Mouse (Mus musculus) heart, embryonic 11.5 days (tissue): ENCODE measurements at regions not wholly inside any gene's neighbourhood (a gene's known extent, or its start where the extent isn't known, plus 50 kb on each side); places are given as distances from the start of the nearest gene placed in this dataset.

Source experiments
- ATAC-seq: fragments of 200-750 bp; cut with Nextera tagmentation; replicated peaks from 2 replicates; pipeline ENCODE4 v1.8.0; 2017; ENCODE audit warnings: moderate library complexity; ENCODE audit not compliant: insufficient number of reproducible peaks, low FRiP score, low TSS enrichment
- H3K27ac ChIP-seq: fragments of 300-500 bp; sonication (generic); 2 replicates; pipeline ENCODE4 v1.5.1; 2014; ENCODE audit warnings: mild to moderate bottlenecking, low read depth, low read length
- H3K27me3 ChIP-seq: fragments of 300-500 bp; sonication (generic); 2 replicates; pipeline ENCODE4 v1.6.1; 2014; ENCODE audit warnings: mild to moderate bottlenecking, low read length, mixed read lengths; ENCODE audit not compliant: control insufficient read depth, insufficient read depth
- H3K36me3 ChIP-seq: fragments of 300-500 bp; sonication (generic); 2 replicates; pipeline ENCODE4 v1.6.1; 2014; ENCODE audit warnings: mild to moderate bottlenecking, low read length, moderate library complexity, mixed read lengths; ENCODE audit not compliant: control insufficient read depth, insufficient read depth
- H3K4me1 ChIP-seq: fragments of 300-500 bp; sonication (generic); 2 replicates; pipeline ENCODE4 v1.6.1; 2014; ENCODE audit warnings: low read length; ENCODE audit not compliant: control insufficient read depth, insufficient read depth
- H3K4me2 ChIP-seq: fragments of 300-500 bp; sonication (generic); 2 replicates; pipeline ENCODE4 v1.6.1; 2014; ENCODE audit warnings: mild to moderate bottlenecking, moderate library complexity
- H3K4me3 ChIP-seq: fragments of 300-500 bp; sonication (generic); 2 replicates; pipeline ENCODE4 v1.5.1; 2014; ENCODE audit warnings: low read depth, low read length
- H3K9ac ChIP-seq: fragments of 300-500 bp; sonication (generic); 2 replicates; pipeline ENCODE4 v1.6.1; 2014; ENCODE audit warnings: mild to moderate bottlenecking, low read depth, low read length, moderate library complexity
- H3K9me3 ChIP-seq: fragments of 300-500 bp; sonication (generic); replicated peaks from 2 replicates; pipeline ENCODE4 v1.6.1; 2016; ENCODE audit warnings: low read length; ENCODE audit not compliant: control insufficient read depth
- WGBS: fragments of 180-500 bp; shearing (Covaris S2); extraction: QIAGEN DNeasy Blood & Tissue Kit; methylation state at CpG from one replicate; pipeline ENCODE4 v1.1.7; 2014; ENCODE audit not compliant: insufficient replicate concordance; 5-methylcytosine and 5-hydroxymethylcytosine counted together

- no peak for ATAC-seq
- WGBS = 86% methylated on average over 12 of the region's 12 CpGs
- no peak overlapping the region for H3K4me3 ChIP-seq
Measured at GRCm38 (mm10) chr3:38131176-38131886, 353.3 kb downstream of the Ankrd50 start.

GRCm38 (mm10) chr3:38130088-38130487 lies 354.6 kb downstream of the Ankrd50 start:
- WGBS = 79% methylated on average over 1 of the region's 1 CpGs
- no peaks in the 10 kb centered on the region for H3K4me1 ChIP-seq
- no peaks in the 10 kb centered on the region for H3K36me3 ChIP-seq
- H3K4me2 ChIP-seq = no peak overlapping the region
- ATAC-seq = no peak
- H3K27ac ChIP-seq = no peak overlapping the region
- no peaks in the 10 kb centered on the region for H3K27me3 ChIP-seq
- H3K4me3 ChIP-seq = no peak overlapping the region
- H3K9ac ChIP-seq = no peak overlapping the region
- H3K9me3 ChIP-seq = no peaks in the 10 kb centered on the region

More at GRCm38 (mm10) chr3:38131176-38131886, 353.3 kb downstream of the Ankrd50 start:
- Histone ChIP-seq H3K9ac (no peak overlapping the region), H3K4me1 (no peaks in the 10 kb centered on the region), H3K27me3 (no peaks in the 10 kb centered on the region), H3K4me2 (no peak overlapping the region), H3K27ac (no peak overlapping the region), H3K36me3 (no peaks in the 10 kb centered on the region), H3K9me3 (no peaks in the 10 kb centered on the region)

- Histone ChIP-seq H3K27me3 (no peaks in the 10 kb centered on the region), H3K4me3 (no peak overlapping the region), H3K36me3 (no peaks in the 10 kb centered on the region), H3K9me3 (no peaks in the 10 kb centered on the region), H3K4me2 (no peak overlapping the region), H3K4me1 (no peaks in the 10 kb centered on the region), H3K27ac (no peak overlapping the region), H3K9ac (no peak overlapping the region)
- ATAC-seq = no peak
- WGBS = 67% methylated on average over 2 of the region's 2 CpGs
Measured at GRCm38 (mm10) chr3:38129167-38129500, 355.5 kb downstream of the Ankrd50 start.

GRCm38 (mm10) chr3:38128486-38129166 lies 356.0 kb downstream of the Ankrd50 start:
- no peak for ATAC-seq
- no peaks in the 10 kb centered on the region for H3K4me1 ChIP-seq
- no peak overlapping the region for H3K4me3 ChIP-seq
- no peaks in the 10 kb centered on the region for H3K27me3 ChIP-seq
- H3K36me3 ChIP-seq = no peaks in the 10 kb centered on the region
- H3K9me3 ChIP-seq = no peaks in the 10 kb centered on the region
- no peak overlapping the region for H3K4me2 ChIP-seq
- no peak overlapping the region for H3K9ac ChIP-seq
- H3K27ac ChIP-seq = no peak overlapping the region
- WGBS = 55% methylated on average over 5 of the region's 5 CpGs

- 49% methylated on average over 7 of the region's 7 CpGs for WGBS
- Histone ChIP-seq H3K4me3 (no peak overlapping the region), H3K27ac (no peak overlapping the region), H3K9me3 (no peaks in the 10 kb centered on the region), H3K4me1 (no peaks in the 10 kb centered on the region), H3K27me3 (no peaks in the 10 kb centered on the region), H3K4me2 (no peak overlapping the region), H3K36me3 (no peaks in the 10 kb centered on the region), H3K9ac (no peak overlapping the region)
- no peak for ATAC-seq
Measured at GRCm38 (mm10) chr3:38116071-38116787, 368.4 kb downstream of the Ankrd50 start.

GRCm38 (mm10) chr3:38112568-38112967 lies 372.1 kb downstream of the Ankrd50 start:
- H3K9ac ChIP-seq = no peak overlapping the region
- no peak for ATAC-seq
- no peak overlapping the region for H3K27ac ChIP-seq
- no peaks in the 10 kb centered on the region for H3K27me3 ChIP-seq
- no peaks in the 10 kb centered on the region for H3K4me1 ChIP-seq
- no peaks in the 10 kb centered on the region for H3K36me3 ChIP-seq
- WGBS = 70% methylated on average over 3 of the region's 3 CpGs
- no peak overlapping the region for H3K4me3 ChIP-seq
- no peaks in the 10 kb centered on the region for H3K9me3 ChIP-seq
- no peak overlapping the region for H3K4me2 ChIP-seq

- Histone ChIP-seq H3K4me2 (no peak overlapping the region), H3K9me3 (no peaks in the 10 kb centered on the region), H3K36me3 (no peaks in the 10 kb centered on the region), H3K9ac (no peak overlapping the region), H3K27me3 (no peaks in the 10 kb centered on the region), H3K4me1 (no peaks in the 10 kb centered on the region), H3K4me3 (no peak overlapping the region), H3K27ac (no peak overlapping the region)
- ATAC-seq = no peak
- 65% methylated on average over 4 of the region's 4 CpGs for WGBS
Measured at GRCm38 (mm10) chr3:38105022-38105857, 379.4 kb downstream of the Ankrd50 start.

GRCm38 (mm10) chr3:38104418-38104817 lies 380.1 kb upstream of the Gm5148 start:
- Histone ChIP-seq H3K4me2 (no peak overlapping the region), H3K4me1 (no peaks in the 10 kb centered on the region), H3K4me3 (no peak overlapping the region), H3K36me3 (no peaks in the 10 kb centered on the region), H3K27me3 (no peaks in the 10 kb centered on the region), H3K9me3 (no peaks in the 10 kb centered on the region), H3K27ac (no peak overlapping the region), H3K9ac (no peak overlapping the region)
- WGBS = 80% methylated on average over 3 of the region's 3 CpGs
- no peak for ATAC-seq
